Mouse (Mus musculus) midbrain, embryonic 10.5 days (tissue): Measurements from ENCODE around the gene Dcxr. TPM values are rescaled to one million over a fixed set of nuclear protein-coding genes. Genes with fewer than 3 reads are reported as not detected.

Experiments
- polyA plus RNA-seq: library from polyadenylated mRNA; unstranded; fragments of >200 nt; fragmentation: Nextera tagmentation; extraction: Ambion mirVana; gene quantifications from 2 replicates; pipeline ENCODE4 v1.2.1, GENCODE M21; 2016

The Dcxr gene
- polyA plus RNA-seq, 1 experiment from 2014 or later: 13.0 TPM

Other genes starting within 250 kb of the Dcxr start
- gene Mrpl12, start 242.7 kb downstream of the Dcxr start, polyA plus RNA-seq: 167 and 194 TPM in 2 replicates
- 50.1 and 53.4 TPM in 2 replicates for gene Slc25a10, start 235.4 kb downstream of the Dcxr start, polyA plus RNA-seq
- 0.26 and 0.27 TPM in 2 replicates for gene Gcgr, start 196.6 kb downstream of the Dcxr start, polyA plus RNA-seq
- 226 and 238 TPM in 2 replicates for gene Mcrip1, start 177.6 kb downstream of the Dcxr start, polyA plus RNA-seq
- gene Ppp1r27, start 176.1 kb downstream of the Dcxr start, polyA plus RNA-seq: not detected in 2 replicates
- 534 and 562 TPM in 2 replicates for gene P4hb, start 154.0 kb downstream of the Dcxr start, polyA plus RNA-seq
- 743 and 777 TPM in 2 replicates for gene Arhgdia, start 145.7 kb downstream of the Dcxr start, polyA plus RNA-seq
- 605 and 647 TPM in 2 replicates for gene Alyref, start 128.9 kb downstream of the Dcxr start, polyA plus RNA-seq
- 216 and 231 TPM in 2 replicates for gene Anapc11, start 128.9 kb downstream of the Dcxr start, polyA plus RNA-seq
- 0.65 and 0.66 TPM in 2 replicates for gene Npb, start 118.8 kb downstream of the Dcxr start, polyA plus RNA-seq
- gene Pcyt2, start 109.3 kb downstream of the Dcxr start, polyA plus RNA-seq: 140 and 151 TPM in 2 replicates
- gene Sirt7, start 102.0 kb downstream of the Dcxr start, polyA plus RNA-seq: 34.2 and 37.4 TPM in 2 replicates
- 19.8 and 23.0 TPM in 2 replicates for gene Mafg, start 93.7 kb downstream of the Dcxr start, polyA plus RNA-seq
- gene Pycr1, start 83.5 kb downstream of the Dcxr start, polyA plus RNA-seq: 37.6 and 43.4 TPM in 2 replicates
- gene Myadml2, start 79.1 kb downstream of the Dcxr start, polyA plus RNA-seq: 0.15 TPM in 1 of 2 replicates, not detected in the other
- 3.3 and 3.6 TPM in 2 replicates for gene Notum, start 66.1 kb downstream of the Dcxr start, polyA plus RNA-seq
- gene Aspscr1, start 54.3 kb downstream of the Dcxr start, polyA plus RNA-seq: 150 and 161 TPM in 2 replicates
- gene Cenpx, start 13.5 kb downstream of the Dcxr start, polyA plus RNA-seq: 132 and 133 TPM in 2 replicates
- gene Lrrc45, start 13.4 kb downstream of the Dcxr start, polyA plus RNA-seq: 57.0 and 57.7 TPM in 2 replicates
- 32.4 and 41.9 TPM in 2 replicates for gene Rac3, start 5.8 kb downstream of the Dcxr start, polyA plus RNA-seq
- gene Cbr2, start 4.8 kb upstream of the Dcxr start, polyA plus RNA-seq: 0.59 and 1.3 TPM in 2 replicates
- gene Hmga1b, start 35.5 kb upstream of the Dcxr start, polyA plus RNA-seq: 9.4 and 12.9 TPM in 2 replicates
- 43.4 and 55.9 TPM in 2 replicates for gene Rfng, start 56.9 kb upstream of the Dcxr start, polyA plus RNA-seq
- 287 TPM in 2 replicates for gene Gps1, start 57.0 kb upstream of the Dcxr start, polyA plus RNA-seq
- gene Dus1l, start 69.1 kb upstream of the Dcxr start, polyA plus RNA-seq: 94.4 and 99.2 TPM in 2 replicates
- gene Fasn, start 97.3 kb upstream of the Dcxr start, polyA plus RNA-seq: 118 and 131 TPM in 2 replicates
- 5.9 and 6.2 TPM in 2 replicates for gene Ccdc57, start 205.6 kb upstream of the Dcxr start, polyA plus RNA-seq
- 120 and 215 TPM in 2 replicates for gene Slc16a3, start 221.2 kb upstream of the Dcxr start, polyA plus RNA-seq